In genomic region chrX:135009471-135009815, GRCm38 (mm10) we compare ENCODE assay signal across 9 mouse cellular contexts. TPM values are rescaled to one million over a fixed set of nuclear protein-coding genes. Genes with fewer than 3 reads are reported as not detected.
DNase-seq lines count a peak whose midpoint lies in the region; ATAC-seq and TF ChIP-seq lines count a peak whose summit lies in the region.
"Had no signal": no experiment of that assay in that cellular context is flagged by ENCODE, and none has a peak within 500 bp of the region (broad histone marks: within the 10 kb centered on the region; RNA-seq: fewer than 3 reads in every experiment).

No protein-coding gene starts in this region.

- H3K9ac ChIP-seq in heart, embryonic 14.5 days (ENCODE audit: low read length): 0 out of 2 replicates have a peak overlapping the region, but pooled peaks have one; percentile 38
- H3K9ac ChIP-seq in forebrain, postnatal 0 days: peak overlapping the region; percentile 35; the same call in 1 of the 2 replicates

- TF ChIP-seq CTCF in G1E (IDR thresholded peaks at IDR 0.05; ENCODE audit: low read depth, low read length): no peak
- TF ChIP-seq CTCF in forebrain, postnatal 0 days (IDR thresholded peaks at IDR 0.05; ENCODE audit: low read depth): no peak

- 36% methylated on average over 6 of the region's 6 CpGs for WGBS in heart, embryonic 14.5 days
- WGBS in forebrain, postnatal 0 days: 36% methylated on average over 6 of the region's 6 CpGs
- 29% methylated on average over 6 of the region's 6 CpGs for WGBS in macrophage (ENCODE audit: missing documents)

- ATAC-seq in heart, embryonic 14.5 days (ENCODE audit: insufficient number of reproducible peaks, insufficient read depth, low FRiP score, low read depth): no peak
- ATAC-seq in G1E (ENCODE audit: extremely low read depth, insufficient number of reproducible peaks, low FRiP score, poor library complexity, severe bottlenecking): no peak
- ATAC-seq in forebrain, postnatal 0 days: peak; percentile 32

- peaks cover 0 to 3% of the 10 kb centered on the region in 2 experiments; a peak in 1 of 4 replicates for H3K4me1 ChIP-seq in heart, embryonic 14.5 days (ENCODE audit: control insufficient read depth in 2 of 2, insufficient read depth in 2 of 2, low read length in 2 of 2)
- no peaks in the 10 kb centered on the region for H3K4me1 ChIP-seq in G1E (ENCODE audit: insufficient read depth, low read depth, low read length)
- H3K4me1 ChIP-seq in forebrain, postnatal 0 days (ENCODE audit: insufficient read depth): no peaks in the 10 kb centered on the region

- no peaks in the 10 kb centered on the region for H3K79me2 ChIP-seq in macrophage (ENCODE audit: inconsistent target)

- peak overlapping the region; percentile 16 to 59; a peak in 2 of 4 replicates for H3K27ac ChIP-seq in heart, embryonic 14.5 days (replicated peaks in 1 of 2; ENCODE audit: control insufficient read depth in 1 of 2, insufficient read depth in 1 of 2, low read depth in 2 of 2, low read length in 2 of 2)
- H3K27ac ChIP-seq in forebrain, postnatal 0 days (ENCODE audit: low read depth, low read length): peak overlapping the region; percentile 94; the same call in 1 of the 2 replicates
- peak overlapping the region; percentile 29; the same call in 1 of the 2 replicates for H3K27ac ChIP-seq in macrophage

- no peaks in the 10 kb centered on the region for H3K9me3 ChIP-seq in heart, embryonic 14.5 days (ENCODE audit: control insufficient read depth, low read length)
- no peaks in the 10 kb centered on the region for H3K9me3 ChIP-seq in G1E (replicated peaks)
- H3K9me3 ChIP-seq in forebrain, postnatal 0 days (ENCODE audit: low read length): no peaks in the 10 kb centered on the region

- H3K27me3 ChIP-seq in heart, embryonic 14.5 days (ENCODE audit: control insufficient read depth, insufficient read depth, low read length): no peaks in the 10 kb centered on the region
- H3K27me3 ChIP-seq in G1E (ENCODE audit: insufficient read depth, low read length): no peaks in the 10 kb centered on the region
- no peaks in the 10 kb centered on the region for H3K27me3 ChIP-seq in forebrain, postnatal 0 days (ENCODE audit: insufficient read depth, low read length)

- H3K36me3 ChIP-seq in heart, embryonic 14.5 days (ENCODE audit: control insufficient read depth, insufficient read depth, low read length): no peaks in the 10 kb centered on the region
- H3K36me3 ChIP-seq in G1E (replicated peaks) (peaks cover 2% of the 10 kb centered on the region), macrophage (ENCODE audit: inconsistent target) (no peaks in the 10 kb centered on the region)
- H3K36me3 ChIP-seq in forebrain, postnatal 0 days (ENCODE audit: insufficient read depth): no peaks in the 10 kb centered on the region

- H3K4me2 ChIP-seq in heart, embryonic 14.5 days (ENCODE audit: low read length): peak overlapping the region; percentile 56
- peak overlapping the region; percentile 44 for H3K4me2 ChIP-seq in forebrain, postnatal 0 days (ENCODE audit: low read depth)

- DNase-seq in heart, adult 9 months (ENCODE audit: low spot score in 2 of 2): no peak
- no peak for DNase-seq in G1E (ENCODE audit: low spot score)
- no peak for DNase-seq in forebrain, postnatal 0 days
- DNase-seq in thymus, postnatal 25 days: no peak
- DNase-seq in cerebellum, adult 11-12 months: no peak
- no peak for DNase-seq in thymus, postnatal 4 days

- H3K4me3 ChIP-seq in heart, embryonic 14.5 days (ENCODE audit: control insufficient read depth in 1 of 2, insufficient read depth in 1 of 2, low read depth in 1 of 2, low read length in 2 of 2): peak overlapping the region; percentile 27 to 34; a peak in 3 of 4 replicates
- H3K4me3 ChIP-seq in G1E (ENCODE audit: low read depth, low read length) (peak overlapping the region; percentile 74; the same call in 1 of the 2 replicates), macrophage (ENCODE audit: inconsistent target) (peak overlapping the region; percentile 26; the same call in 1 of the 2 replicates)
- peak overlapping the region; percentile 56 for H3K4me3 ChIP-seq in forebrain, postnatal 0 days (ENCODE audit: low read depth, low read length)

RNA-seq across cellular contexts. Expression of gene Zmat1, which starts 0.4 kb away (rescaled TPM):
- polyA plus RNA-seq in heart, embryonic 14.5 days (2014; fragmentation: Nextera tagmentation; extraction: Ambion mirVana): 9.8 and 10.8 TPM in 2 replicates
- total RNA-seq in G1E (2014; fragmentation: Nextera tagmentation) (8.7 and 12.0 TPM in 2 replicates), G1E (2017) (0.60 and 0.70 TPM in 2 replicates)
- polyA plus RNA-seq in G1E (2012) (0.96 and 1.4 TPM in 2 replicates), macrophage (2018) (3.5 to 8.8 TPM (median 4.4 TPM) in 3 replicates)
- total RNA-seq in forebrain, postnatal 0 days (2014; rRNA removed): 2.2 and 3.0 TPM in 2 replicates
- polyA plus RNA-seq in forebrain, postnatal 0 days (2015; fragmentation: Nextera tagmentation; extraction: Ambion mirVana): 3.6 and 6.9 TPM in 2 replicates
- 10 to 100 TPM in 24 of 26 experiments, 1 to 10 TPM in 2; 6.8 to 38.7 (median 30.6) TPM for total RNA-seq in macrophage (2018; cell fraction: chromatin; rRNA removed)
- 1 to 10 TPM; 2.3 to 5.0 (median 3.7) TPM for total RNA-seq in macrophage (2018; cell fraction: cytosol; rRNA removed)
- 10 to 100 TPM in 22 of 26 experiments, 1 to 10 TPM in 4; 3.8 to 28.3 (median 14.6) TPM for total RNA-seq in macrophage (2018; cell fraction: nucleus; rRNA removed)

RNA-seq across cellular contexts. Expression of gene Nxf2, which starts 44.9 kb away (rescaled TPM):
- polyA plus RNA-seq in heart, embryonic 14.5 days (2014; fragmentation: Nextera tagmentation; extraction: Ambion mirVana): 0.28 and 0.42 TPM in 2 replicates
- total RNA-seq in G1E (2014; fragmentation: Nextera tagmentation): not detected in 2 replicates
- not detected in 2 replicates for total RNA-seq in G1E (2017)
- 0.02 TPM in 1 of 2 replicates, not detected in the other for polyA plus RNA-seq in G1E (2012)
- 0.15 and 0.24 TPM in 2 replicates for total RNA-seq in forebrain, postnatal 0 days (2014; rRNA removed)
- 0.13 and 0.28 TPM in 2 replicates for polyA plus RNA-seq in forebrain, postnatal 0 days (2015; fragmentation: Nextera tagmentation; extraction: Ambion mirVana)
- total RNA-seq in macrophage (2018; cell fraction: chromatin; rRNA removed): not detected
- total RNA-seq in macrophage (2018; cell fraction: cytosol; rRNA removed): under 1 TPM in 22 of 26 experiments, not detected in 4; 0.04 to 0.37 (median 0.14) TPM
- under 1 TPM in 4 of 26 experiments, not detected in 22; 0.25 to 0.74 (median 0.37) TPM for total RNA-seq in macrophage (2018; cell fraction: nucleus; rRNA removed)
- 0.14 TPM in 1 of 3 replicates, not detected in the others for polyA plus RNA-seq in macrophage (2018)
- total RNA-seq: neutrophil, adult 5-6 weeks had no signal

Comparison
In these comparisons a context has a peak if more than half of its experiments do, and no peak if none do; other contexts are left out.
1. H3K27ac ChIP-seq: peak in every context shown above with its lines; median percentile 94 in forebrain, postnatal 0 days; 38 in heart, embryonic 14.5 days; 29 in macrophage.